Mouse (Mus musculus) hindbrain, embryonic 15.5 days (tissue): ENCODE data around the gene Ctdspl2. TPM values are rescaled to one million over a fixed set of nuclear protein-coding genes. Genes with fewer than 3 reads are reported as not detected.

Experiments used
- microRNA-seq: library from miRNA; unstranded; fragments of <30 nt; microRNA quantifications from one replicate; pipeline ENCODE4, GENCODE M21; 2016
- polyA plus RNA-seq: library from polyadenylated mRNA; unstranded; fragments of >200 nt; fragmentation: Nextera tagmentation; extraction: Ambion mirVana; gene quantifications from 2 replicates; pipeline ENCODE4 v1.2.1, GENCODE M21; 2015

The Ctdspl2 gene
- polyA plus RNA-seq, 1 experiment from 2014 or later: 29.3 TPM

Small RNA genes lying within 50 kb of the gene (microRNA-seq; reads per million reads assigned to microRNA genes)
- gene Gm47314: not detected

Other genes with a start within 250 kb of the Ctdspl2 start
- gene Frmd5, start 148.9 kb upstream of the Ctdspl2 start, polyA plus RNA-seq: 26.8 and 31.0 TPM in 2 replicates
- gene Casc4, start 89.0 kb upstream of the Ctdspl2 start, polyA plus RNA-seq: 32.4 and 35.5 TPM in 2 replicates
- 0.30 and 0.56 TPM in 2 replicates for gene Mageb3, start 91 bp downstream of the Ctdspl2 start, polyA plus RNA-seq
- gene Eif3j1, start 72.5 kb downstream of the Ctdspl2 start, polyA plus RNA-seq: 10.7 and 11.8 TPM in 2 replicates
- gene Spg11, start 162.4 kb downstream of the Ctdspl2 start, polyA plus RNA-seq: 6.8 and 8.2 TPM in 2 replicates
- gene B2m, start 191.7 kb downstream of the Ctdspl2 start, polyA plus RNA-seq: 108 and 143 TPM in 2 replicates
- not detected in 2 replicates for gene Trim69, start 204.7 kb downstream of the Ctdspl2 start, polyA plus RNA-seq
- gene Patl2, start 230.2 kb downstream of the Ctdspl2 start, polyA plus RNA-seq: 0.07 TPM in 1 of 2 replicates, not detected in the other
- 0.09 TPM in 1 of 2 replicates, not detected in the other for gene Terb2, start 230.3 kb downstream of the Ctdspl2 start, polyA plus RNA-seq